21 mouse cellular contexts compared by ENCODE assay signal in genomic region chr9:96592670-96593600, GRCm38 (mm10).
"Had no signal": no experiment of that assay in that cellular context is flagged by ENCODE, and none has a peak within 500 bp of the region (broad histone marks: within the 10 kb centered on the region; RNA-seq: fewer than 3 reads in every experiment).

No protein-coding gene starts in this region.

- DNase-seq: kidney, adult 2 months; kidney, postnatal 10 days; kidney, postnatal 36 days; left cerebral cortex, postnatal 4 days; liver, postnatal 0 days; lung, embryonic 14.5 days; thymus, adult 18-20 months; thymus, postnatal 4 days had no signal

- H3K4me3 ChIP-seq: kidney, embryonic 15.5 days; limb, embryonic 12.5 days; limb, embryonic 15.5 days; midbrain, embryonic 12.5 days; midbrain, embryonic 15.5 days; neural tube, embryonic 12.5 days; neural tube, embryonic 15.5 days; stomach, embryonic 15.5 days had no signal

- H3K27me3 ChIP-seq: kidney, embryonic 15.5 days; limb, embryonic 12.5 days; limb, embryonic 15.5 days; midbrain, embryonic 12.5 days; midbrain, embryonic 15.5 days; neural tube, embryonic 12.5 days; neural tube, embryonic 15.5 days; stomach, embryonic 15.5 days had no signal

- ATAC-seq: inflammation-experienced regulatory T-cells, adult 6 months; liver, postnatal 0 days; lung, postnatal 0 days; midbrain, embryonic 15.5 days had no signal

- H3K4me1 ChIP-seq: kidney, embryonic 15.5 days; limb, embryonic 12.5 days; limb, embryonic 15.5 days; midbrain, embryonic 12.5 days; midbrain, embryonic 15.5 days; neural tube, embryonic 12.5 days; neural tube, embryonic 15.5 days; stomach, embryonic 15.5 days had no signal

- H3K4me2 ChIP-seq: kidney, embryonic 15.5 days; limb, embryonic 12.5 days; limb, embryonic 15.5 days; liver, embryonic 11.5 days; lung, embryonic 14.5 days; midbrain, embryonic 12.5 days; midbrain, embryonic 15.5 days; neural tube, embryonic 12.5 days; neural tube, embryonic 15.5 days; stomach, embryonic 15.5 days had no signal

- H3K9ac ChIP-seq: kidney, embryonic 15.5 days; limb, embryonic 12.5 days; limb, embryonic 15.5 days; liver, embryonic 14.5 days; liver, postnatal 0 days; lung, embryonic 14.5 days; midbrain, embryonic 12.5 days; midbrain, embryonic 15.5 days; neural tube, embryonic 12.5 days; neural tube, embryonic 15.5 days; stomach, embryonic 15.5 days had no signal

- H3K27ac ChIP-seq: kidney, embryonic 15.5 days; limb, embryonic 12.5 days; limb, embryonic 15.5 days; liver, embryonic 14.5 days; macrophage; midbrain, embryonic 12.5 days; midbrain, embryonic 15.5 days; neural tube, embryonic 12.5 days; neural tube, embryonic 15.5 days; stomach, embryonic 15.5 days had no signal

- H3K9me3 ChIP-seq: kidney, embryonic 15.5 days; limb, embryonic 12.5 days; limb, embryonic 15.5 days; midbrain, embryonic 12.5 days; midbrain, embryonic 15.5 days; neural tube, embryonic 12.5 days; neural tube, embryonic 15.5 days; stomach, embryonic 15.5 days had no signal
